Mouse (Mus musculus): ENCODE data around the gene Fam207a.

The Fam207a gene

GRCm38 (mm10) chr10:77502967-77503922, 12.3 kb downstream of the Fam207a start:
- no peak for DNase-seq (ENCODE audit: low spot score in 2 of 2)

GRCm38 (mm10) chr10:77500636-77501035, 14.9 kb downstream of the Fam207a start:
- no peak for DNase-seq (ENCODE audit: low spot score in 2 of 2)

GRCm38 (mm10) chr10:77498254-77498653, 17.3 kb downstream of the Fam207a start:
- DNase-seq (ENCODE audit: low spot score in 2 of 2): no peak

GRCm38 (mm10) chr10:77497185-77497584, 18.4 kb downstream of the Fam207a start:
- no peak for DNase-seq (ENCODE audit: low spot score in 2 of 2)

DNA sequence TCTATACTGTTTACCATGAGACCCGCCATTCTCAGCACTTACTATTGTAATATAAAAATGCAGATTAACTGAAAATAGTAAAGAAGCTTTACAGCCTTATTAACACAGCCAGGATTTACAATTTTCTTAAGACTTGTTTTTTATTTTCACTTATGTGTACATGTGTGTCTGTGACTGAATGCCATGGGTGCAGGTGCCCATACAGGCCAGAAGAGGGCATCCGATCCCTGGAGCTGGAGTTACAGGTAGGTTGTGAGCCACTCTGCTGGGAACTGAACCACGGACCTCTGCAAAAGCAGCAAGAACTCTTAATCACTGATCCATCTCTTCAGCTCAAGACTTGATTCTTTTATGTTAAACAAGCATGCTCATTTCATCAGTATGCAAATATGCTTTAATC, 22.7 kb downstream of the Fam207a start:
- DNase-seq (ENCODE audit: low spot score in 2 of 2): no peak

DNA sequence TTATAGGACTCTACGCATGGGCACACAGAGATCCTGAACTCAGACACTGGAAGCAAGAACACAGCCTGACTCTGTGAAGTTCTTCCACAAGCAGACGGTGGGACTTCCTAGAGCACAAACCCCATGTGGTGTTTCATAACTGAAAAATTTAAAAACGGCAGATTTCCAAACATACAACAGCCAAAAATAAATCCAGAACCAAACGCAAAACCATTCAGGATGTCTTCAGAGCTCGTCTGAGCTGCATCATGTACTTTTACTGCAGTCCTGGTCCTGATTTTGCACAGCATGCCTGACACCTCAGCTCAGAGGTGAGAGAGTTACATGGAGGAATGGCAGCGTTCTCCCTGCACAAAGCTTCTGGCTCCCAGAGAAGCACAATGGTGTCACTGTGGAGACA, 24.0 kb downstream of the Fam207a start:
- DNase-seq (ENCODE audit: low spot score in 2 of 2): no peak

DNA sequence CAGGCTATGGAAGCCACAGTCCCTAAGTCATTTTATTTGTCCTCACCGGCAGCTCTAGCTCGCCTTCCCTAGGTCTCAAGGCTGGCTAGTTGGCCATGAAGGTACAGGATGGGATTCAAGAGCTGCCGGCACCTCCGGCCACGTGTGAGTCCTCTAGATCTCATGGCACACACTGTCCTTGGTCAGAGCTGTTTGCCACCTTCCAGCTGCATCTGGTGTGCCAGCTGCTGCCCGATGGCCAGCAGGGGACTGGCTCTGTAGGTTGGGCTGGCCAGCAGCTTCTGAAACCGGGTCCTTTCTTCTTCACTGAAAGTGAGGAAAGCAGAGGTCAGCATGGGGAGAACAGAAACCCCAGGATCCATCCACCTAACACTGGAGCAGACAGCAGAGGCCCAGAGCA, 27.4 kb downstream of the Fam207a start:
- DNase-seq (ENCODE audit: low spot score in 2 of 2): no peak

- no peak for DNase-seq (ENCODE audit: low spot score in 2 of 2)
Observed at GRCm38 (mm10) chr10:77485786-77486185, 29.8 kb downstream of the Fam207a start.

GRCm38 (mm10) chr10:77484205-77484935, 31.2 kb downstream of the Fam207a start:
- DNase-seq (ENCODE audit: low spot score in 2 of 2): no peak

DNA sequence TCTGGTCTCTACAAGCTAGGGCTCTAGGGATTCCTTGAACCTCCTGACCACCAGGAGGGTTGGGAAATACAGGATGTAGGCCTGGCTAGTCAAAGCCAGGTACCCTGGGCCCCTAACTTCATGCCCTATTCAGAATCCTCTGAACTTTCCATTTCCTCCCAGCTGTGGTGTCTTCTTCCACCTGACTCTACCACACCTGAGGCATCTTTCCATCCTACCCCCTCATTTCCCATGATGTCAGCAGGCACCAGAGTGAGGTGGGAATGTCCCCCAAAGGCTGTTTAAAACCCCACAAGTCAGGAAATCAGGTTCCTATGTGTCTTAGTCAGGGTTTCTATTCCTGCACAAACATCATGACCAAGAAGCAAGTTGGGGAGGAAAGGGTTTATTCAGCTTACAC, 33.8 kb downstream of the Fam207a start:
- no peak for DNase-seq (ENCODE audit: low spot score in 2 of 2)

DNA sequence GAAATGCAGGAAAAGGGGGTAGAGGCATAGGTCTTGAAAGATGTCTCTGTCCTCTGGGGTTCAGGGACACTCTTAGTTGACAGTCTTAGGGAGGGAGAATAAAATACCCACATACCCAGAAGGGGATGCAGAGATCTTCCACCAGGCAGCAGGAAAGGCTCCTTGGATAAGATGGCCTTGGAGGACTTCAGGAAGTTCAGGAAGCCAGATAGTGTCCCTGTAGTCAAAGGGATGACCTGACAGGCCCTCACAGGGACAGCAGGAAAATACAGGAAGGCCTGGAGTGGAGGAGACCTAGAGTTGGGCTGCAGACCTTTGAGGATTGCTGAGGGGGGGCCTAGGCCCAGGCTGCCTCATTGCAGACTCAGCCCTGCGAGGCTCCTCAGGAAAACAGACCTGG, 35.6 kb downstream of the Fam207a start:
- DNase-seq (ENCODE audit: low spot score in 2 of 2): no peak

- no peak for DNase-seq (ENCODE audit: low spot score in 2 of 2)
Observed at GRCm38 (mm10) chr10:77476907-77477306, 38.7 kb downstream of the Fam207a start.

- DNase-seq (ENCODE audit: low spot score in 2 of 2): no peak
Observed at GRCm38 (mm10) chr10:77472188-77472587, 43.4 kb downstream of the Fam207a start.

DNA sequence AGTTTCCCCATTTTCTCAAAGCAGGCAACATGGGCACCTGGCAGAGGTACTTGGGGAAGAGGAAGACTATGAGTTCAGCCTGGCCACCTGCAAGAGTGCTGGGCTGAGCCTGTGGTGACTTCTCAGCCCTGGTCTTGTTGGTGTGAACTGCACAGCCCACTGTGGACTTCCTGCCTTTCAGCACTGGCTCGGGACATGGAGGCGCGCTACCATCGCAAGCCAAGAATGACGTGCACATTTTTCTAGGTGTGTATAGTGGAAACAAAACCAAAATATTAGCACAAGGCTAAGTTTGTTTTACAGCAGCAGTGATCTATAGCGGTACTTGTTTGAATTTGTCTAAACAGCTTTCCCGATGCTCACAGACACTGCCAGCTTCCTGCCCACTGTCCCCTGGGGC, 44.1 kb downstream of the Fam207a start:
- DNase-seq (ENCODE audit: low spot score in 2 of 2): no peak

DNA sequence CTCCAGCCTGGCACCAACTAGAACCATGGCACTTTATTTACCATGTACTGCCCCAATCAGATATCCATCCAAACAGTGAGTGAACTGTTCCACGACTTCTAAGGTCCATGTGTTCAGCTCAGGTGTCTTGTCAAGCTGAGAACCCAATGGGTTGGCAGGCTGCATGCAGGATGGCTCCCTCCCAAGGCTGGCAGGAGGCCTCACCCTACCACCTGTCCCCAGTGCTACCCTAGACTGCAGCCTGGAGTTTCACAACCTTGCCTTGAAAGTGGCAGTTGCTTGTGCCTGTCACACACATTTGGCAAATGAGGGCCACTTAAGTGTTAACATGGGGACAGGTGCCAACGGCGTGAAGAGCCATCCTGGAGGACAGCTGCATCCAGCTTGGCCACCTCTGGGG, 44.8 kb downstream of the Fam207a start:
- no peak for DNase-seq (ENCODE audit: low spot score in 2 of 2)

- DNase-seq (ENCODE audit: low spot score in 2 of 2): no peak
Observed at GRCm38 (mm10) chr10:77468675-77469074, 46.9 kb downstream of the Fam207a start.

DNA sequence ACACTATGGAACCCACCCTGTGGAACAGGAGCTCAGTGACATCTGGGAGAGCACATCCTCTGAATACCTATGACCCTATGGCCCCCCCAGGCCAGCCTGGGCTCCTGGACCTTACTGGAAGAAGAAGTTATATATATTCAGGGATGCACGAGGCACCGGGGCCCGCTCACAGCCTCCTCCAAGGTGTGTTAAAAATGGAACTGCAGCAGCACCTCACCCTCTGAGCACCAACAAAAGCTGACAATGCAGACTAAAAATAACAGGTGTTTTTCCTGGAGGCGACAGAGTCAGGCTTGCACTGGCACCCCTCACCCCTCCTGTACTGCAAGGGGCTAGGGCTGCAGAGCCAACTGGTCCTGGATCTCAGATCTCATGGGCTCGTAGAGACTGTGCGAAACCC, 48.2 kb downstream of the Fam207a start:
- no peak for DNase-seq (ENCODE audit: low spot score in 2 of 2)

- no peak for DNase-seq (ENCODE audit: low spot score in 2 of 2)
Observed at GRCm38 (mm10) chr10:77465902-77466301, 49.7 kb downstream of the Fam207a start.

- DNase-seq (ENCODE audit: low spot score in 2 of 2): no peak
Observed at GRCm38 (mm10) chr10:77464181-77464936, 51.2 kb downstream of the Fam207a start.

DNA sequence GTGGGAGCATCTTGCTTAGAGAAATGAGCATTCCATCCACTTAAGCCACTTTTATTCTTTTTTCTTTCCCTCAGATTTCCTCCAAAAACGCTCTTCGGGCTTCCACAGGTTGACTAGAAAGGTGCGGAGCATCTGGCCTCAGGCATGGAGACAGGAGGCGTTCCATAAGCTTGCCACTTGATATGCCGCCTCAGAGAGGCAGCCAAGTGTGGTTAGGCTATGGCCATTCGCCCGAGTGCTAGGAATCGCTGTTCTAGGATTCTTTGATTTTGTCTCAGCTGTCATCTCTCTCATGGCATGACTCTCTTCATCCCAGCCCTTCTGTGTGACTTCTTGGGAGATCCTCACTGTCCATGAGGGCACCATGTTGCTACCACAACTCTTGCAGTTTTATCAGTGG, 54.4 kb downstream of the Fam207a start:
- no peak for DNase-seq (ENCODE audit: low spot score in 2 of 2)

DNA sequence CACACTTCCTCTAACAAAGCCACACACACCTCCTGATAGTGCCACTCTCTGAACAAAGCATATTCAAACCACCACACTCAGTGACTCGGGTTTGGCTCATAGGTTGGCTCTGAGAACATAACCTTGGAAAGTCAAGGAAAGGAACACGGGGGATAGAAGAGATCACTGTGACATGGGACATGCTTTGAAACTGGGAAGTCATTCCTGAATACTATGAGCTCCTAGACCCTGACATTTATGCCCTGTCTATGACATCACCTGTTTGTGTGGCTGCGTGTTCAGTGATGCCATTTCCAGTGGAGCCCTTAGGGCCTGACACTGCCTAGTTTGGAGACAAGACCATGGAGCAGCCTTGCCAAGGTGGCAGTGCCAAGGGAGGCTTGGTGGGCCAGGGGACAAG, 57.9 kb downstream of the Fam207a start:
- DNase-seq (ENCODE audit: low spot score in 2 of 2): no peak

- no peak for DNase-seq (ENCODE audit: low spot score in 2 of 2)
Observed at GRCm38 (mm10) chr10:77456507-77456906, 59.1 kb downstream of the Fam207a start.

All from natural killer cell, adult 2 months (primary cell).